Mouse (Mus musculus): ENCODE measurements around the gene E2f6.

DNA sequence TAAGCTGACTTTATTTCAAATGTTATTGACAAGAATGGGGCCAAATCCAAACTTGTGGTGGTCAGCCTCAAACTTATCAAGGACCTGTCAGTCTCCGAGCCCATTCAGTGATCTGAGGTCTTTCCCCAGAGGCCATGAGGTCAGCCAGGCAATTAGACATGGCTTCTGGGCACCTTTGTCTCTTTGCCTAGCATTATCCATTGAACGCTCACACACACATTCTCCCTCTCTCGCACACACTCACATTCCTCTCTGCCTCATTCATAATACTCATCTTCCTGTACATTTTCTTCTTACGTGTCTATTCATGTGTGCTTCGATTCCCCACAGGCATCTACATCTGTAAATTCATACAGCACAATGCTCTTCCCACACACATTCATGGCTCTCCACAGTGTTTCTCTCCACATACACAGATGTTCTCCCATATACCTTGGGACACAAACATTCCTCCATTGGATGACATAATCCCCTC, 6.8 kb upstream of the E2f6 start:
- TF ChIP-seq POLR2A (IDR thresholded peaks at IDR 0.05; ENCODE audit: low read depth, low read length) (no peak), NELFE (IDR thresholded peaks at IDR 0.05; ENCODE audit: low read depth, low read length) (no peak), ELF1 (IDR thresholded peaks at IDR 0.05; ENCODE audit: low read depth, low read length) (no peak), JUND (conservative IDR thresholded peaks at IDR 0.05; ENCODE audit: low read depth, low read length) (no peak), USF1 (IDR thresholded peaks at IDR 0.05; ENCODE audit: low read depth, low read length) (no peak), SIN3A (IDR thresholded peaks at IDR 0.05; ENCODE audit: low read length) (no peak), MAX (IDR thresholded peaks at IDR 0.05; ENCODE audit: low read length) (no peak), CTCF (conservative IDR thresholded peaks at IDR 0.05 in 1 of 2, IDR thresholded peaks at IDR 0.05 in 1 of 2; ENCODE audit: low read depth in 2 of 2, low read length in 2 of 2) (no peak), EP300 (IDR thresholded peaks at IDR 0.05; ENCODE audit: low read length) (no peak), KAT2A (IDR thresholded peaks at IDR 0.05; ENCODE audit: insufficient replicate concordance, low read length) (no peak), JUN (IDR thresholded peaks at IDR 0.05; ENCODE audit: insufficient read depth, low read depth, low read length) (no peak), ZC3H11A (IDR thresholded peaks at IDR 0.05; ENCODE audit: low read depth, low read length) (no peak), TBP (conservative IDR thresholded peaks at IDR 0.05; ENCODE audit: low read depth, low read length) (no peak)
